Mouse (Mus musculus): ENCODE measurements around the gene Eme2.

- TF ChIP-seq USF1 (IDR thresholded peaks at IDR 0.05; ENCODE audit: low read depth) (no peak), CTCF (IDR thresholded peaks at IDR 0.05; ENCODE audit: control insufficient read depth, insufficient read depth, insufficient read length) (no peak), MYOG (IDR thresholded peaks at IDR 0.05; ENCODE audit: control insufficient read depth, extremely low read depth, insufficient read length) (no peak), MAX (IDR thresholded peaks at IDR 0.05) (no peak), CEBPB (IDR thresholded peaks at IDR 0.05; ENCODE audit: low read depth) (no peak), MYOD1 (IDR thresholded peaks at IDR 0.05; ENCODE audit: control insufficient read depth, insufficient read length, low read depth) (no peak), FOSL1 (IDR thresholded peaks at IDR 0.05; ENCODE audit: insufficient read depth, low read length, poor library complexity, severe bottlenecking) (no peak)
Measured at GRCm38 (mm10) chr17:24874989-24875388, 19.9 kb downstream of the Eme2 start.

All from C2C12 (cell line).